Mouse (Mus musculus): ENCODE measurements at regions not wholly inside any gene's neighbourhood (a gene's known extent, or its start where the extent isn't known, plus 50 kb on each side); places are given as distances from the start of the nearest gene placed in this dataset.

DNA sequence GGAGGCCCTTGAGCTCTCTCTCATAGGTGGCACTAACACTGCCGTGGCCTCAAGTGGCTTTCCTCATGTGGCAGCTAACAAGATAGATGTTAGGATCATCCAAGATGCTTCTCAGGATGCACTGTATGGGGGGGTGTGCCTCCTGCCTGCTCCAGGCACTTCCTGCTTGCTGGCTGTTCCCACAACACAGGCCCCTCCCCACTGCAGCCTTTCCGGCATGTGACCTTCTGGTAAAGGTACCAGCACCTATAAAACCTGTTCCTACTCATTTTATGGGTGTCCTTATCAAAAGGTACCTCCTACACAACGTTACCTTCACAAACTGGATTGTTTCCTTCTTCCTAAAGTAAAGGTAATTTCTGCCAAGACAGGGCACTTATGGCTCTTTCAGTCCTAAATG, 222.1 kb upstream of the Shh start:
- Histone ChIP-seq H3K4me1 (ENCODE audit: control insufficient read depth, insufficient read depth, low read length) (no peaks in the 10 kb centered on the region), H3K9me3 (ENCODE audit: control insufficient read depth, low read length) (no peaks in the 10 kb centered on the region)
- WGBS = 72% methylated on average over 3 of the region's 3 CpGs

DNA sequence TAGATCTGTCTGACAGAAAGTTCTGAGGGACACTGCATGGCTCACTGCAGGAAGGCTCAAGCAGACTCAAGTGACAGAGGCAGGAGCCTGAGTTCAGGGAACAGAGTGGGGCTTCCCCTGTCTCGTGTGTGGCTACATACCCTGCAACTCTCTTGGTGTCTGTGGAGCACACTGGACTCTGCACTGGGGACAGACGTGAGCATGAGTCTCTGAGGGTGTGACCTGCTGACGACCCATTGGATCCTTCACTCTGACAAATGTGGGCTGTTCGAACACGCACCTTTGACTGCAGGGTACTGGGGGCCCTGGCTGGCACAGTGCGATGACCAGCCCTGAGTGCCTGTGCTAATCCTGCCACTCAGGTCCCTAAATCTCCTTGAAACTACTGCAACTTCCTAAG, 215.8 kb upstream of the Shh start:
- no peaks in the 10 kb centered on the region for H3K36me3 ChIP-seq (ENCODE audit: control insufficient read depth, insufficient read depth, low read length)
- 68% methylated on average over 6 of the region's 6 CpGs for WGBS
- H3K9me3 ChIP-seq (ENCODE audit: control insufficient read depth, low read length) = no peaks in the 10 kb centered on the region
- no peak for ATAC-seq (ENCODE audit: low FRiP score, low TSS enrichment)
- no peaks in the 10 kb centered on the region for H3K27me3 ChIP-seq (ENCODE audit: control insufficient read depth, insufficient read depth, low read length)
- no peak overlapping the region for H3K27ac ChIP-seq (ENCODE audit: low read depth, low read length)
- no peak overlapping the region for H3K4me2 ChIP-seq (replicated peaks; ENCODE audit: low read depth, low read length)
- no peak overlapping the region for H3K9ac ChIP-seq (ENCODE audit: low read depth, low read length)
- no peaks in the 10 kb centered on the region for H3K4me1 ChIP-seq (ENCODE audit: control insufficient read depth, insufficient read depth, low read length)
- H3K4me3 ChIP-seq (ENCODE audit: low read length) = no peak overlapping the region

More for the DNA sequence above, 222.1 kb upstream of the Shh start:
- Histone ChIP-seq H3K4me3 (ENCODE audit: low read length) (no peak overlapping the region), H3K27me3 (ENCODE audit: control insufficient read depth, insufficient read depth, low read length) (no peaks in the 10 kb centered on the region), H3K4me2 (replicated peaks; ENCODE audit: low read depth, low read length) (no peak overlapping the region), H3K27ac (ENCODE audit: low read depth, low read length) (no peak overlapping the region), H3K36me3 (ENCODE audit: control insufficient read depth, insufficient read depth, low read length) (no peaks in the 10 kb centered on the region), H3K9ac (ENCODE audit: low read depth, low read length) (no peak overlapping the region)
- ATAC-seq (ENCODE audit: low FRiP score, low TSS enrichment) = no peak

DNA sequence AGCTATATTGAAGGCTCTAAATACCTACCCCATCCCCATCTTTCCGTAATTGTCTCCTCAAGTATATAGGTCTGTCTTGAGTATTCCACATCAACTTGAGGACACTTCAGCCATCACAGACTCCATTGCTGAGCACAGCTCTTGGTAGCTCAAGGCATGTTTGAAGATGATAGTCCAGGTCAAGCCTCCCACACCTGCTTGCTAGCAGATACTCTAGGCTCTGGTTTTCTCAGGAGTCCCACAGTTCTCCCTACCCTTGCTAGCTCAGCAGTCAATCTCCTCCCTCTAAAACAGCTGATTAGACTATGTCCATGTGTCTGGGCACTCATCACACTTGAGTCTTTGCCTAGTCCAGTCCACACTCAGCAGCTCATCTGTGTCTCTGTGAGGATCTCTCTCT, 213.3 kb upstream of the Shh start:
- WGBS = 92% methylated on average over 1 of the region's 1 CpGs
- Histone ChIP-seq H3K9ac (ENCODE audit: low read depth, low read length) (no peak overlapping the region), H3K4me3 (ENCODE audit: low read length) (no peak overlapping the region), H3K36me3 (ENCODE audit: control insufficient read depth, insufficient read depth, low read length) (no peaks in the 10 kb centered on the region), H3K4me2 (replicated peaks; ENCODE audit: low read depth, low read length) (no peak overlapping the region), H3K4me1 (ENCODE audit: control insufficient read depth, insufficient read depth, low read length) (no peaks in the 10 kb centered on the region), H3K27ac (ENCODE audit: low read depth, low read length) (no peak overlapping the region), H3K9me3 (ENCODE audit: control insufficient read depth, low read length) (no peaks in the 10 kb centered on the region), H3K27me3 (ENCODE audit: control insufficient read depth, insufficient read depth, low read length) (no peaks in the 10 kb centered on the region)
- no peak for ATAC-seq (ENCODE audit: low FRiP score, low TSS enrichment)

DNA sequence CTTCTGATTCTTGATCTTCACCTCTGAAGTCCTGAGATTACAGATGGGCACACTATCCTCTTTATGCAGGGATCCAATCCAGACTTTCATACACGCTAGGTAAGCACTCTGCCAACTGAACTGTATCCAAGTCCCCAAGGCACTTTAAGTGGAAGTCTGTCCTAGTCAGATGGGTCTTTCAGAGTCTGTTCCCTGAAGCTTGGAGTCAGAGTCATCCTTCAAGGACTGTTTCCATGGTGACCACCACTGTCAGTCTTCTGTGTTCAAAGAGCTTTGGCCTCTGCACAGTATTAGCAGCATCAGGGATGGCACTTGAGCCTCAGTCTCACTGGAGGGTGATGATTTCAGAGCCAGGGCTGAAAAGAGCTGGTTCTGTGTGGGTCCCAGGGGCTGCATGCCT, 212.7 kb upstream of the Shh start:
- no peaks in the 10 kb centered on the region for H3K36me3 ChIP-seq (ENCODE audit: control insufficient read depth, insufficient read depth, low read length)
- no peaks in the 10 kb centered on the region for H3K4me1 ChIP-seq (ENCODE audit: control insufficient read depth, insufficient read depth, low read length)
- no peaks in the 10 kb centered on the region for H3K9me3 ChIP-seq (ENCODE audit: control insufficient read depth, low read length)
- H3K27me3 ChIP-seq (ENCODE audit: control insufficient read depth, insufficient read depth, low read length) = no peaks in the 10 kb centered on the region
- H3K4me3 ChIP-seq (ENCODE audit: low read length) = no peak overlapping the region
- no peak overlapping the region for H3K9ac ChIP-seq (ENCODE audit: low read depth, low read length)
- H3K27ac ChIP-seq (ENCODE audit: low read depth, low read length) = no peak overlapping the region
- WGBS = 64% methylated on average over 1 of the region's 1 CpGs
- no peak overlapping the region for H3K4me2 ChIP-seq (replicated peaks; ENCODE audit: low read depth, low read length)
- ATAC-seq (ENCODE audit: low FRiP score, low TSS enrichment) = no peak

DNA sequence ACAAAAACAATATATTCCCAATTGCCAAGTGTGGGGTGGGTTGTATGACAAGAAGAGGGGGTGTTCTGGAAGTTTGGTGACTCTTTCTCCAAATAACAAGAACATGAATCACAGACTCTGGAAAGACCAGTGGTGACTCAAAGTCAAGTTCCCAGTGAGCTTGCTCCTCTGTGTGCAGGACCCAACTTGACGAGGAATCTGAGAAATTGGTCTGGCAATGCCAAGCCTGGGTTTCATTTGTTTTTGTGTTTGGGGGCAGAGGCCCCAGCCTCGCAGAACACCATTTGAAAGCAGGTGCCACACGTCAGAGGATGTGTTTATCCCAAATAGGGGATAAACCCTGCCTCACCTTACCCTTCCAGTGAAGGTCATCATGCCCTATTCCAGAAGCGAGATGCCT, 163.1 kb upstream of the Shh start:
- H3K36me3 ChIP-seq (ENCODE audit: control insufficient read depth, insufficient read depth, low read length) = no peaks in the 10 kb centered on the region
- H3K4me3 ChIP-seq (ENCODE audit: low read length) = no peak overlapping the region
- H3K9ac ChIP-seq (ENCODE audit: low read depth, low read length) = no peak overlapping the region
- H3K27ac ChIP-seq (ENCODE audit: low read depth, low read length) = no peak overlapping the region
- WGBS = 86% methylated on average over 4 of the region's 4 CpGs
- no peaks in the 10 kb centered on the region for H3K9me3 ChIP-seq (ENCODE audit: control insufficient read depth, low read length)
- H3K27me3 ChIP-seq (ENCODE audit: control insufficient read depth, insufficient read depth, low read length) = no peaks in the 10 kb centered on the region
- H3K4me2 ChIP-seq (replicated peaks; ENCODE audit: low read depth, low read length) = no peak overlapping the region
- ATAC-seq (ENCODE audit: low FRiP score, low TSS enrichment) = no peak
- no peaks in the 10 kb centered on the region for H3K4me1 ChIP-seq (ENCODE audit: control insufficient read depth, insufficient read depth, low read length)

DNA sequence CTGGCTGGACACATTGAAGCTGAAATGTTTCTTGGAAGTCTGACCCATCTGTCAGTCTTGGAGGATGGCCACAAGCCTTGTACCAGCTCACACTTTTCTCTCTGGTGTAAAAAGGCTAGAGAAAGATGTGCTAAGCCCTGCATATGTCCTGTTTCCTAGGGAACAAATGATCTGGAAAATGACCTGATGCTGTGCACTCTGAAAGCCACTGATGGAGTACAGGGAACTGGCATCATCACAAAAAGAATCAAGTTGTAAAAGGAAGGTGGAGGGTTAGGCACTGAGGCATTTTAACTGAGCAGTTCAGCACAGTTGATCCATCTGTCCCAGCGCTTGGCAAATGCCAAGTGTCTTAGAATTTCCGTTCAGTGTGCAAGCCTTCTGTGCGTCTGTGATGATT, 144.8 kb upstream of the Shh start:
- Histone ChIP-seq H3K4me3 (ENCODE audit: low read length) (no peak overlapping the region), H3K4me1 (ENCODE audit: control insufficient read depth, insufficient read depth, low read length) (no peaks in the 10 kb centered on the region), H3K27ac (ENCODE audit: low read depth, low read length) (no peak overlapping the region), H3K4me2 (replicated peaks; ENCODE audit: low read depth, low read length) (no peak overlapping the region), H3K36me3 (ENCODE audit: control insufficient read depth, insufficient read depth, low read length) (no peaks in the 10 kb centered on the region), H3K9me3 (ENCODE audit: control insufficient read depth, low read length) (no peaks in the 10 kb centered on the region), H3K9ac (ENCODE audit: low read depth, low read length) (no peak overlapping the region), H3K27me3 (ENCODE audit: control insufficient read depth, insufficient read depth, low read length) (no peaks in the 10 kb centered on the region)
- ATAC-seq (ENCODE audit: low FRiP score, low TSS enrichment) = no peak
- WGBS = 93% methylated on average over 3 of the region's 3 CpGs

DNA sequence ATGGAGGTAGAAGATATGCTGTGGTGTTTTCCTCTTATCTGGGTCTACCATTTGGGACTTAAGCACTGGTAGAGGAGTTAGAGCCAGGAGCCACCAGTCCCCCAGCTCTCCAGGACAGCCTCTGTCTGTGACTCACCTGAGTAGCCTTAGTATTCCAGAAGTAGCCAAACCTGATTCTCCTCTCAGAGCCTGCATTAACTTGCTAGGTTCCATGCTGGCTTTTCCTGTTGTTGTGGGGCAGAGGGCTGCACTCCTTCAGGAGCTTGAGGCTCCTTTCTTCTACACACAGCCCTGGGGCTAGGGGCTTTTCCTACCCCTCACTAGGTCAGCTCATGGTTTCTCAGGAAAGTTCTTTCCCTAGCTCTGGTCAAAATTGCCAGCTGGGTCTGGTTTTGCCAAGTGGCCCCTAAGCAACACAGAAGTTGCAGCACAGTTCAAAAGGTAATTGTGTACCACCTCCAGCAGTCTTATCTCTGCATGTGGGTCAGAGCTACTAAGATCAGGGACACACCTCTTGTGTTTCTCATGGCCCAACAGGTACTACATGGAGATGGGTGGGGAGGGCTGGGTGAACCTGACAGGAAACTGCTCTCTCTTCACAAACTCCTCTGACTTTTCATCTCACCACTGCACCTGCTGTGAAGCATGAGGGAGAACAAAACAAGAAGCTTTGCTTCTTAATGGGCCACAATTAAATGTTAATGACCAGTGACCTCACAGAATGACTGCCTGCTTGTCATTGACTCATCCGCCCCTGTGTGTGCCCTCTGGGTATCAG, 129.7 kb upstream of the Shh start:
- Histone ChIP-seq H3K9ac (ENCODE audit: low read depth, low read length) (no peak overlapping the region), H3K36me3 (ENCODE audit: control insufficient read depth, insufficient read depth, low read length) (no peaks in the 10 kb centered on the region), H3K4me3 (ENCODE audit: low read length) (no peak overlapping the region), H3K27ac (ENCODE audit: low read depth, low read length) (no peak overlapping the region), H3K4me1 (ENCODE audit: control insufficient read depth, insufficient read depth, low read length) (no peaks in the 10 kb centered on the region), H3K9me3 (ENCODE audit: control insufficient read depth, low read length) (no peaks in the 10 kb centered on the region), H3K27me3 (ENCODE audit: control insufficient read depth, insufficient read depth, low read length) (no peaks in the 10 kb centered on the region), H3K4me2 (replicated peaks; ENCODE audit: low read depth, low read length) (no peak overlapping the region)
- no peak for ATAC-seq (ENCODE audit: low FRiP score, low TSS enrichment)
- 32% methylated on average over 1 of the region's 1 CpGs for WGBS

DNA sequence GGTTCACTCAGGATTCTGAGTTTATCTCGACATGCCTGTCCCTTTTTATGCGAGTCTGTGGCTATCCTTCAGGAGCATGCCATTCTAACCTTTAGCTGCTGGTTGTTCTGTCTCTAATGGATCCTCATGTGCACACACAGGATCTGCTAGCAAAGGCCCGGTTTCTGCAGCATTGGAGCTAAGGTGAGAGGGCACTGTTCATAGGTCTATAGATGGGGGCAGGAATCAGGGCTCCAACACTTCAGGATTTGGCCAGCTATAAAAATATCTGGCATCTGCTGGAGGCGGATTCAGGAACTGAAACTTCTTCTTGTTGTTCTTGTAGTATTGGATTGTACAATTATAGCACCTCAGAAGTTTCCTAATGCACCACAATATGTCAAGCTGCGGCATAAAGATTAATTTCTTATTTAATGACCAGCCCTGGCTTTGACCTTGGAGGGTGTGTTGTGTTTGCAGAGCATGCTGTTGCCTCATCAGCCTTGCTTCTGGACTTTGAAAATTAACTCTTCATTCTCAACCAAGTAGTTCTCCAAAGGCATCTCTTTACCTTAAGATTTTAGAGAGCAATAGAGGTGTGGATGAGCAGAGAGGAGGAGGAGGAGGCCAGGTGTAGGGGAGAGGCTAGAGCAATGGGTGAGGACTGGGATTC, 104.4 kb upstream of the Shh start:
- Histone ChIP-seq H3K4me1 (ENCODE audit: control insufficient read depth, insufficient read depth, low read length) (no peaks in the 10 kb centered on the region), H3K27ac (ENCODE audit: low read depth, low read length) (no peak overlapping the region), H3K9me3 (ENCODE audit: control insufficient read depth, low read length) (no peaks in the 10 kb centered on the region), H3K4me3 (ENCODE audit: low read length) (no peak overlapping the region), H3K36me3 (ENCODE audit: control insufficient read depth, insufficient read depth, low read length) (no peaks in the 10 kb centered on the region), H3K4me2 (replicated peaks; ENCODE audit: low read depth, low read length) (no peak overlapping the region), H3K27me3 (ENCODE audit: control insufficient read depth, insufficient read depth, low read length) (no peaks in the 10 kb centered on the region), H3K9ac (ENCODE audit: low read depth, low read length) (no peak overlapping the region)
- no peak for ATAC-seq (ENCODE audit: low FRiP score, low TSS enrichment)
- WGBS = 75% methylated on average over 5 of the region's 5 CpGs

DNA sequence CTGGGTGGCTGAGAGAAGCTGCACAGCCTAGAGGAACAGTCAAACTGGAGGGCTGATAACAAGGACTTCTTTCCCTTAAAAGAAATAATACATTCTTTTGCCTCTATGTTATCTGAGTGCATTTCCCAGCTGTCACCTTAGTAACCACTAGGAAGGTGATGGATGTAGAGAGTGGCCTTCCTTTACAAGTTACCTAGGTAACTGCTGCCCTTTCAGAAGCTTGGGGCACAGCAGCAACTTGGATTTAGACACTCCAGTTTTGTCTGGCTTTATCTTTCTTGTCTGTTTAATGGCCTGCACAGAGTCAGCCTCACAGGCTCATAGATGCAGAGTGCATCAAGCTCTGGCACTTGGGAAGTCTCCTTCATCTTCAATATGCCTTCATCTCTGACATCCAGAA, 101.4 kb upstream of the Shh start:
- Histone ChIP-seq H3K27me3 (ENCODE audit: control insufficient read depth, insufficient read depth, low read length) (no peaks in the 10 kb centered on the region), H3K27ac (ENCODE audit: low read depth, low read length) (no peak overlapping the region), H3K4me2 (replicated peaks; ENCODE audit: low read depth, low read length) (no peak overlapping the region), H3K4me1 (ENCODE audit: control insufficient read depth, insufficient read depth, low read length) (no peaks in the 10 kb centered on the region), H3K9me3 (ENCODE audit: control insufficient read depth, low read length) (no peaks in the 10 kb centered on the region), H3K4me3 (ENCODE audit: low read length) (no peak overlapping the region), H3K9ac (ENCODE audit: low read depth, low read length) (no peak overlapping the region), H3K36me3 (ENCODE audit: control insufficient read depth, insufficient read depth, low read length) (no peaks in the 10 kb centered on the region)
- ATAC-seq (ENCODE audit: low FRiP score, low TSS enrichment) = no peak
